Mouse (Mus musculus) lung, embryonic 16.5 days (tissue): ENCODE data around the gene Lamb1. TPM values are rescaled to one million over a fixed set of nuclear protein-coding genes. Genes with fewer than 3 reads are reported as not detected.

ENCODE experiments used
- ATAC-seq: fragments of 200-750 bp; cut with Nextera tagmentation; 2 replicates; pipeline ENCODE4 v1.8.0; 2017; ENCODE audit warnings: low read depth, mild to moderate bottlenecking, moderate library complexity
- H3K27ac ChIP-seq: fragments of 300-500 bp; sonication (generic); 2 replicates; pipeline ENCODE4 v1.5.1; 2014; ENCODE audit warnings: mild to moderate bottlenecking, control low read depth, low read length
- H3K27me3 ChIP-seq: fragments of 300-500 bp; sonication (generic); 2 replicates; pipeline ENCODE4 v1.6.1; 2014; ENCODE audit warnings: low read depth, low read length, mixed read lengths; ENCODE audit not compliant: control insufficient read depth, insufficient read depth
- H3K36me3 ChIP-seq: fragments of 300-500 bp; sonication (generic); 2 replicates; pipeline ENCODE4 v1.6.1; 2014; ENCODE audit warnings: low read length; ENCODE audit not compliant: control insufficient read depth, insufficient read depth
- H3K4me1 ChIP-seq: fragments of 300-500 bp; sonication (generic); replicated peaks from 2 replicates; pipeline ENCODE4 v1.6.1; 2014; ENCODE audit warnings: low read length, mixed read lengths; ENCODE audit not compliant: control insufficient read depth, insufficient read depth
- H3K4me2 ChIP-seq: fragments of 300-500 bp; sonication (generic); 2 replicates; pipeline ENCODE4 v1.6.1; 2014; ENCODE audit warnings: low read depth, low read length, control low read depth
- H3K4me3 ChIP-seq: fragments of 300-500 bp; sonication (generic); 2 replicates; pipeline ENCODE4 v1.5.1; 2014; ENCODE audit warnings: mild to moderate bottlenecking, low read length, control low read depth
- H3K9ac ChIP-seq: fragments of 300-500 bp; sonication (generic); 2 replicates; pipeline ENCODE4 v1.6.1; 2014; ENCODE audit warnings: low read length, control low read depth
- H3K9me3 ChIP-seq: fragments of 300-500 bp; sonication (generic); 2 replicates; pipeline ENCODE4 v1.6.1; 2016; ENCODE audit warnings: low read length; ENCODE audit not compliant: control insufficient read depth
- WGBS: fragments of 180-500 bp; shearing (Covaris S2); extraction: QIAGEN DNeasy Blood & Tissue Kit; methylation state at CpG from one replicate; pipeline ENCODE4 v1.1.7; 2014; 5-methylcytosine and 5-hydroxymethylcytosine counted together
- polyA plus RNA-seq: library from polyadenylated mRNA; unstranded; fragments of >200 nt; fragmentation: Nextera tagmentation; extraction: Ambion mirVana; gene quantifications from 2 replicates; pipeline ENCODE4 v1.2.1, GENCODE M21; 2015

Lamb1 gene
- polyA plus RNA-seq, 1 experiment from 2014 or later, result 131 TPM

DNA sequence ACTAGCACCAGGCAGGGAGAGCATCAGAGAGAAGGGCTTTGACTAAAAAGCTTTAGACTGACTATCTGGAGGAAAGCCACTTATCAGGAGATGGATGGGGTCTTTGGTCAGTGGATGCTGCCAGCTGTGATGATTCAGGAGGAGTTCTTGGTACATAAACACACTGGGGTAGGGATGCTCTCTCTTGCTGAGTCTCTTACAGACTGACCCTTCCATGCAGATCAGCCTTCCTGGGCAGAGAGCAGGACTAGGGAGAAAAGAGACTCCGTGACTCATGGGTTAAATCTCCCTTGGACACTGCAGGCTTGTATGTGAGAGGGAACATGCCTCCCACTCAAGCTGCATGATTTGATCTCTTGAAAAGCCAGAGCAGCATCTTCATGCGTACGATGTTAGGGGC, 18.9 kb upstream of the Lamb1 start:
- 53% methylated on average over 3 of the region's 3 CpGs for WGBS
- Histone ChIP-seq H3K4me1 (no peaks in the 10 kb centered on the region), H3K27ac (no peak overlapping the region), H3K4me2 (no peak overlapping the region), H3K9me3 (no peaks in the 10 kb centered on the region), H3K27me3 (no peaks in the 10 kb centered on the region), H3K36me3 (no peaks in the 10 kb centered on the region), H3K9ac (no peak overlapping the region), H3K4me3 (no peak overlapping the region)
- no peak for ATAC-seq

DNA sequence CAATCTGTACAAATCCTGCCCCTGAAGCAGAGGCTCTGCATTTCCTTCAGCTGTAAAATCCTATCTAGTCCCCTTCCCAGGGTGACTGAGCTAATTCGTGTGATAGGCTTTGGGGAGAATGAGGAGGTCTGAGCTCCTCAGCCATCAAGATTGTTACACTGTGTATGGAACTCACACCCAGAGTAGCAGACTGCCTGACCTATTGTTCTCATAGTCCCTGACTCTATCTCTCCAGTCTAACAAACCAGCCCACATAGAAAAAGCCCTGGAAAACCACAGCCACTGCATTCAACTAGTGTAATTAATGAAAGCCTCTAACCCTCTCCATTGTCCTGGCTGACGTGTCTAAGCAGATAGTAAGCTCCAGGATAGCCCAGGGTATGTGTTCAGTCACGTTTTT, 18.4 kb upstream of the Lamb1 start:
- Histone ChIP-seq H3K36me3 (no peaks in the 10 kb centered on the region), H3K4me1 (no peaks in the 10 kb centered on the region), H3K4me3 (no peak overlapping the region), H3K4me2 (no peak overlapping the region), H3K27ac (no peak overlapping the region), H3K9ac (no peak overlapping the region), H3K27me3 (no peaks in the 10 kb centered on the region), H3K9me3 (no peaks in the 10 kb centered on the region)
- ATAC-seq, result peak; percentile 60
- 47% methylated on average over 3 of the region's 3 CpGs for WGBS

DNA sequence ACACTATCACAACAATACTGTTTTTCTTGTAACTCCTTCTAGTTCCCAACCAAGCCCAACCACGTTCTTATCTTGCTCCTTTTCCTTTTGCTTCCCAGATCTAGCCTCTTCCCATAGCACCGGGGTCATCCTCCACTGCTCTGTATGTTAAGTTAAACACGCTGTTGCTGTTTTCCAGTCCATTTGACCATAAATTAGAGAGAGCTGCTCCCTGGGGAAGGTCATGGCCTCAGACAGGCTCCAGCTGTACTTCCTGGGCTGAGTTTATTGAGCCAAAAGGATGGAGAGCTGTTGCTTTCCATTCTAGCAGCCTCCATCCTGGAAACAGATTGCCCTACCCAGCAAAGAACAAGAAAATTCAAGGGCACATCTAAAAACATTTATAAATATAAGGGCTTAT, 16.9 kb upstream of the Lamb1 start:
- H3K9me3 ChIP-seq, result no peaks in the 10 kb centered on the region
- ATAC-seq, result no peak
- no peaks in the 10 kb centered on the region for H3K36me3 ChIP-seq
- no peak overlapping the region for H3K4me2 ChIP-seq
- H3K9ac ChIP-seq, result no peak overlapping the region
- 50% methylated on average over 3 of the region's 3 CpGs for WGBS
- no peaks in the 10 kb centered on the region; the same call in 1 of the 2 replicates for H3K4me1 ChIP-seq
- no peaks in the 10 kb centered on the region for H3K27me3 ChIP-seq
- H3K27ac ChIP-seq, result no peak overlapping the region
- H3K4me3 ChIP-seq, result no peak overlapping the region

GRCm38 (mm10) chr12:31248681-31249080, 16.4 kb upstream of the Lamb1 start:
- H3K36me3 ChIP-seq, result no peaks in the 10 kb centered on the region
- H3K9ac ChIP-seq, result no peak overlapping the region
- no peaks in the 10 kb centered on the region for H3K27me3 ChIP-seq
- H3K4me2 ChIP-seq, result no peak overlapping the region
- H3K27ac ChIP-seq, result no peak overlapping the region
- no peak for ATAC-seq
- WGBS, result 30% methylated on average over 10 of the region's 10 CpGs
- no peak overlapping the region for H3K4me3 ChIP-seq
- H3K4me1 ChIP-seq, result no peaks in the 10 kb centered on the region; the same call in 1 of the 2 replicates
- no peaks in the 10 kb centered on the region for H3K9me3 ChIP-seq

DNA sequence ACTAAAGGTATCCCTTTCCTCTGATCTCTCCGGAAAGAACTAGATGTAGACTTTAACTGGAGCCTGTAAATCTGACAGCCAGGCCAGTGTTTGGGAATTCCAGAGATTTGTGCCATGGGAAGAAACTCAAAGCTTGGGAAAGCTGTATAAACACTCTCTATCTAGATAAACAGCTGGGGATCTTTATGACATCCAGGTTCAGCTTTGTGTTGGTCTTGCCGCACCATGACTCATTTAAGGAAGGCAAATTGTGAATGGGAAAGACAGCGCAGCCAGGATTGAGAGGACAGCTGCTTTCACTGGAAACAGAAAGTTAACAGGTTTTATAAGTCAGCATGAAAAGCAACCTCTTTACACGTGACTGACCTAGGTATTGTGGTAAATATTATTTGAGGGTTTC, 12.8 kb upstream of the Lamb1 start:
- WGBS, result 35% methylated on average over 4 of the region's 4 CpGs

DNA sequence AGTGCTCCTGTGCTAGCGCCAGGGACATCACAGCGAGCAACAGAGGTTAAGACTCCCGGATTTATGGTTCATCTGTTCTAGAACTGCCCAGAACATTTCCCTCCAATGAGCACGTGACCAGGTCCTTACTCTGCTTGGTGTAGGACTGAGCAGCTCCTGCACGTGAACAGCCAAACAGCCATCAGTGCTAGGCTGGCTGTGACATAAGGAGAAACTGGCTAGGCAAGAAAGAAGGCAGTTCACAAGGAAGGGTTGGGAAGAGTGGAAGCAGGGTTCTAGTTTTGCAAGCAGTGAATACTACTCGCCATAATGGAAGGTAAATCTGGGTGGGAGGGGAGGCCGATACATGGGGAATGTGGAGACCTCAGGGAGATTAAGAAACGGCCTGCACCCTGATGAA, 10.1 kb upstream of the Lamb1 start:
- H3K9me3 ChIP-seq, result no peaks in the 10 kb centered on the region
- 74% methylated on average over 8 of the region's 8 CpGs for WGBS
- H3K27me3 ChIP-seq, result no peaks in the 10 kb centered on the region
- H3K9ac ChIP-seq, result no peak overlapping the region
- no peak overlapping the region for H3K4me3 ChIP-seq
- H3K4me2 ChIP-seq, result no peak overlapping the region
- no peak for ATAC-seq
- no peaks in the 10 kb centered on the region for H3K36me3 ChIP-seq
- peaks cover 9% of the 10 kb centered on the region for H3K4me1 ChIP-seq
- no peak overlapping the region for H3K27ac ChIP-seq

More for the DNA sequence above, 12.8 kb upstream of the Lamb1 start:
- H3K27ac ChIP-seq, result no peak overlapping the region
- H3K9ac ChIP-seq, result no peak overlapping the region
- no peaks in the 10 kb centered on the region for H3K36me3 ChIP-seq
- no peaks in the 10 kb centered on the region for H3K9me3 ChIP-seq
- no peaks in the 10 kb centered on the region for H3K27me3 ChIP-seq
- no peak overlapping the region for H3K4me2 ChIP-seq
- ATAC-seq, result no peak
- H3K4me1 ChIP-seq, result peaks cover 8% of the 10 kb centered on the region
- H3K4me3 ChIP-seq, result no peak overlapping the region

DNA sequence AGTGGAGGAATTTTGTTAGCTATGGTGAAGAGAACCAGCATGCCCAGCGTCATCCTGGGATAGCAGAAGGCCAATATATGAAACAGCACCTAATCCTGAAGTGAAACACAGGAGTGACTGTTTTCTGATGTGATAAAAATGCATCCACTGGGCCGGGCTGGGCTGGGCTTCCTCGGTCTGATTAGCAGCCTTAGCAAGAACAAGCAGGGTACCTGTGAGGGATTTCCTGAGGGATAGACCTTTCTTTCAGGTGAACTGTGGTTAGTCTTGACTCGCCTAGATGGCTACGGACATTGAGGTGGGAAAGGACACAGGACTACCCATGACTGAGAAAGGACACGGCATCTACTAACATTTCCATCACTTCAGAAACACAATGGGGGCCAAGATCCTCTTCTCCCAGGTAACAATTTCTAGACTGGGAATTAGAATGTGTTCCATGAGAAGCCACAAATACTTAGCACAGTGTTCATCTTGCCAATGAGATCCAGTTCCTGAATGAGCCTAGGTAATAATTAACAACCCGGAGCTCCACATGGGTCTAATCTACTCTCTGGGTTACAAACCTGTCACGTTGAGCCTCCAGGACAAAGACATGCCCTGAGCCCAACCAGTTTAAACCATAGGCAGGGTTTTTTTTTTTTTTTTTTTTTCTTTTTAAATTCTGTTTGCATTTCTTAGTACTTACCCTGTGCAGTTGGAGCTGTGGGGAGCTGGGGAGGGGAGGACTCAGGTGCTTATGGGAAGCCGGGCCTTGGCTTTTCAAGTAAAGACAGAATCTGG, 8.7 kb upstream of the Lamb1 start:
- ATAC-seq, result peak; percentile 95
- 57% methylated on average over 9 of the region's 9 CpGs for WGBS
- no peak overlapping the region for H3K9ac ChIP-seq

GRCm38 (mm10) chr12:31261882-31262281, 3.2 kb upstream of the Lamb1 start:
- no peak overlapping the region for H3K4me3 ChIP-seq

More for the DNA sequence above, 8.7 kb upstream of the Lamb1 start:
- no peaks in the 10 kb centered on the region for H3K27me3 ChIP-seq
- H3K36me3 ChIP-seq, result no peaks in the 10 kb centered on the region
- no peak overlapping the region for H3K4me3 ChIP-seq
- no peak overlapping the region for H3K4me2 ChIP-seq
- peaks cover 9% of the 10 kb centered on the region for H3K4me1 ChIP-seq
- H3K9me3 ChIP-seq, result no peaks in the 10 kb centered on the region
- peak overlapping the region; percentile 67 for H3K27ac ChIP-seq

GRCm38 (mm10) chr12:31263921-31264320, 1.1 kb upstream of the Lamb1 start:
- H3K27me3 ChIP-seq, result no peaks in the 10 kb centered on the region
- no peak for ATAC-seq
- no peak overlapping the region for H3K4me3 ChIP-seq
- H3K36me3 ChIP-seq, result no peaks in the 10 kb centered on the region; the same call in 1 of the 2 replicates
- H3K9me3 ChIP-seq, result no peaks in the 10 kb centered on the region
- H3K4me1 ChIP-seq, result peaks cover 22% of the 10 kb centered on the region
- H3K4me2 ChIP-seq, result peak overlapping the region; percentile 76; the same call in 1 of the 2 replicates
- no peak overlapping the region for H3K27ac ChIP-seq
- no peak overlapping the region for H3K9ac ChIP-seq
- WGBS, result 48% methylated on average over 7 of the region's 7 CpGs

More at GRCm38 (mm10) chr12:31261882-31262281, 3.2 kb upstream of the Lamb1 start:
- Histone ChIP-seq H3K9ac (no peak overlapping the region), H3K27me3 (no peaks in the 10 kb centered on the region), H3K4me1 (peaks cover 9% of the 10 kb centered on the region), H3K36me3 (no peaks in the 10 kb centered on the region), H3K4me2 (no peak overlapping the region), H3K27ac (no peak overlapping the region), H3K9me3 (no peaks in the 10 kb centered on the region)
- ATAC-seq, result no peak
- 63% methylated on average over 3 of the region's 3 CpGs for WGBS
